Mouse (Mus musculus) heart, embryonic 16.5 days (tissue): ENCODE results near the gene Gm11549. TPM values are rescaled to one million over a fixed set of nuclear protein-coding genes. Genes with fewer than 3 reads are reported as not detected.

ENCODE experiments used
- ATAC-seq: fragments of 200-750 bp; cut with Nextera tagmentation; replicated peaks from 2 replicates; pipeline ENCODE4 v1.8.0; 2017; ENCODE audit warnings: moderate number of reproducible peaks; ENCODE audit not compliant: insufficient read depth, low FRiP score; ENCODE audit errors: extremely low read depth
- H3K27ac ChIP-seq: fragments of 300-500 bp; sonication (generic); 2 replicates; pipeline ENCODE4 v1.5.1; 2014; ENCODE audit warnings: mild to moderate bottlenecking, low read length, control low read depth, moderate library complexity
- H3K27me3 ChIP-seq: fragments of 300-500 bp; sonication (generic); 2 replicates; pipeline ENCODE4 v1.6.1; 2014; ENCODE audit warnings: low read length, mixed read lengths; ENCODE audit not compliant: control insufficient read depth, insufficient read depth
- H3K36me3 ChIP-seq: fragments of 300-500 bp; sonication (generic); 2 replicates; pipeline ENCODE4 v1.6.1; 2014; ENCODE audit not compliant: control insufficient read depth, insufficient read depth
- H3K4me1 ChIP-seq: fragments of 300-500 bp; sonication (generic); 2 replicates; pipeline ENCODE4 v1.6.1; 2014; ENCODE audit warnings: low read length, mixed read lengths; ENCODE audit not compliant: control insufficient read depth, insufficient read depth
- H3K4me2 ChIP-seq: fragments of 300-500 bp; sonication (generic); 2 replicates; pipeline ENCODE4 v1.6.1; 2014; ENCODE audit warnings: low read depth, mild to moderate bottlenecking, control low read depth, low read length
- H3K4me3 ChIP-seq: fragments of 300-500 bp; sonication (generic); 2 replicates; pipeline ENCODE4 v1.5.1; 2014; ENCODE audit warnings: mild to moderate bottlenecking, control low read depth, low read length
- H3K9ac ChIP-seq: fragments of 300-500 bp; sonication (generic); 2 replicates; pipeline ENCODE4 v1.6.1; 2014; ENCODE audit warnings: low read length, control low read depth
- H3K9me3 ChIP-seq: fragments of 300-500 bp; sonication (generic); replicated peaks from 2 replicates; pipeline ENCODE4 v1.6.1; 2016; ENCODE audit warnings: low read length; ENCODE audit not compliant: control insufficient read depth
- WGBS: fragments of 180-500 bp; shearing (Covaris S2); extraction: QIAGEN DNeasy Blood & Tissue Kit; methylation state at CpG from one replicate; pipeline ENCODE4 v1.1.7; 2014; 5-methylcytosine and 5-hydroxymethylcytosine counted together
- microRNA-seq: library from miRNA; unstranded; fragments of <30 nt; microRNA quantifications from one replicate; pipeline ENCODE4, GENCODE M21; 2017
- polyA plus RNA-seq: library from polyadenylated mRNA; unstranded; fragments of >200 nt; fragmentation: Nextera tagmentation; extraction: Ambion mirVana; gene quantifications from 2 replicates; pipeline ENCODE4 v1.2.1, GENCODE M21; 2015

Gm11549 gene
- polyA plus RNA-seq, 1 experiment from 2014 or later: 0.35 TPM

DNA sequence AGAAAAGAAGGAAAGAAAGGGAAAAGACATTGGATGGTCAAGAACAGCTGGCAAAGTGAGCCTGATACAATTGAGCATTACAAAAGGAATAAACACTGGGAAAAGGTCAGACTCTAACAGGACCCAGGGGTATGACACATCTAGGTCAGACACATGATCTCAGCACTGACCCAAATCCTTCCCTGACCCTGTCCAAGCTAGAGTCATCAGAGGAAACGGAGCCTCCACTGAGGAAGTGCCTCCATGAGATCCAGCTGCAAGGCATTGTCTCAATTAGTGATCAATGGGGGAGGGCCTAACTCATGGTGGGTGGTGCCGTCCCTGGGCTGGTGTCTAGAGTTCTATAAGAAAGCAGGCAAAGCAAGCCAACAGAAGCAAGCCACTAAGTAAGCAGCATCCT is 52.7 kb downstream of the Gm11549 start:
- Histone ChIP-seq H3K27me3 (no peaks in the 10 kb centered on the region), H3K27ac (no peak overlapping the region), H3K4me1 (peaks cover 51% of the 10 kb centered on the region), H3K4me2 (no peak overlapping the region), H3K4me3 (no peak overlapping the region), H3K36me3 (peaks cover 8% of the 10 kb centered on the region), H3K9me3 (no peaks in the 10 kb centered on the region), H3K9ac (no peak overlapping the region)
- ATAC-seq: no peak
- 61% methylated on average over 2 of the region's 2 CpGs for WGBS

DNA sequence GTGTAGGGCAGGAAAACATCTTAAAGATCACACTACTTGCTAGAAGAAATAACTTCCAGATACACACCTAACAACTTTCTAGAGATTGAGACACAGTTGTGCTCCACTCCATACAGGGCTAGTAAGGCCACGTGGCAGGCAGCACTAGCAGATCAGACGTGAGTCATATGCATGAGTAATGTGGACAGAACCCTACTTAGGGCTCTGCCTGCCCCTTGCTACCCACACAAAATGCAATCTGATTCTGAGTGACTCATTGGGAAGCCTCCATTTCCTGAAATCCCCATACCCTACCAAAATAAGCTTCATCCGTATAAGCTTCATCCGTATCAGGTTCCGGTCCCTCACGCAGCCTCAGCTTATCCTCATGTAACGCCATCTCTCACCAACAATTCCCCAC is 54.0 kb downstream of the Gm11549 start:
- ATAC-seq: 0 out of 2 replicates have a peak, but pooled peaks have one; percentile 34
- peaks cover 41% of the 10 kb centered on the region for H3K4me1 ChIP-seq
- no peak overlapping the region for H3K4me3 ChIP-seq
- no peak overlapping the region for H3K9ac ChIP-seq
- WGBS: 67% methylated on average over 7 of the region's 7 CpGs
- no peak overlapping the region for H3K4me2 ChIP-seq
- peaks cover 18% of the 10 kb centered on the region for H3K36me3 ChIP-seq
- H3K9me3 ChIP-seq: no peaks in the 10 kb centered on the region
- no peak overlapping the region for H3K27ac ChIP-seq
- H3K27me3 ChIP-seq: no peaks in the 10 kb centered on the region

DNA sequence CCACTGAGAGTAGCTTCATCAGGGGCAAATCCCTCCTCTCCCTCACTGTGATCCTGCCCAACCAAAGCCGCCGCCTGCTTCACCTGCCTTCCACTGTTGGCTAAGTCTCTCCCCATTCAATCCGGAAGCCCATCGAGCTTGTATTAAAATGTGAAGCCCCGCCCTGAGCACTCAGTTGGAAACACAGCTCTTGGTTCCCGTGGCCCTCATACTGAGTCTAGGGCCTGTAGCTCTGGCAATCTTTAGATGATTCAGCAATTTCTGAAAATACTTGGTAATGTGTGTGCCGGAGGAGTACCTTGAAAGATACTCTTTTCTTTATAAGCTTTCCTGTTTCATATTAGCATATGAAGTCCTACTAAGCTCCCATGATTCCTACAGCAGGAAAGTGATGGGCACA is 56.1 kb downstream of the Gm11549 start:
- H3K27me3 ChIP-seq: no peaks in the 10 kb centered on the region
- H3K9me3 ChIP-seq: no peaks in the 10 kb centered on the region
- no peak overlapping the region for H3K4me3 ChIP-seq
- ATAC-seq: no peak
- no peak overlapping the region for H3K9ac ChIP-seq
- H3K4me1 ChIP-seq: peaks cover 25% of the 10 kb centered on the region
- H3K4me2 ChIP-seq: no peak overlapping the region
- no peak overlapping the region for H3K27ac ChIP-seq
- 66% methylated on average over 7 of the region's 7 CpGs for WGBS
- H3K36me3 ChIP-seq: peaks cover 31% of the 10 kb centered on the region

Small RNA genes lying within 50 kb of the gene (microRNA-seq; reads per million reads assigned to microRNA genes)
- gene Mir7009: not detected

Other genes starting within 250 kb of the Gm11549 start
- 453 and 471 TPM in 2 replicates for gene Anxa5, start 45.9 kb downstream of the Gm11549 start, polyA plus RNA-seq
- 1.00 and 1.7 TPM in 2 replicates for gene 1810062G17Rik, start 45.9 kb downstream of the Gm11549 start, polyA plus RNA-seq
- 55.5 and 57.5 TPM in 2 replicates for gene Exosc9, start 30.8 kb upstream of the Gm11549 start, polyA plus RNA-seq
- 170 and 195 TPM in 2 replicates for gene Ccna2, start 50.3 kb upstream of the Gm11549 start, polyA plus RNA-seq
- gene Bbs7, start 91.7 kb upstream of the Gm11549 start, polyA plus RNA-seq: 10.0 and 11.7 TPM in 2 replicates
- 4.7 and 5.3 TPM in 2 replicates for gene Trpc3, start 168.4 kb upstream of the Gm11549 start, polyA plus RNA-seq